In the genomic region with DNA sequence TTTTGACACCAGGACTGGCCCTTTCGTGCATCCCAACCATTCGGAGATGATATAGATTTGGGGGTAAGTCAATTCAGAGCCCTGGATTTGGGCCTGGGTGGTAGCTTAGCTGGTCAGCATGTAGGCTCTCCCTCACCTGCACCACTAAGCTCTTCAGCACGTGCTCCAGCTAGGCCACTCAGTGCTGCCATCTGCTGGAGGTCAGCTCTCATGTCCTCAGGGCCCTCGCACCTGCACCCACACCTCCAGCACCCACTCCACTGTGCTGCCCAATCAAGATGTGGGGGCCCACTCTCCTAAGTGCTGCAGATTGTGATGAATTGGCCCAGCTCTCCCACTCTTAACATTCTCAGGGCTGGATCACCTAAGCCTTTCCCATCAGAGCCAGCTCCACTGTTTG, we compare ENCODE assay signal across 8 mouse cellular contexts. TPM values are rescaled to one million over a fixed set of nuclear protein-coding genes. Genes with fewer than 3 reads are reported as not detected.
A peak's percentile ranks its signal among the peaks of the same experiment; 100 is the strongest.
DNase-seq lines count a peak whose midpoint lies in the region; ATAC-seq and TF ChIP-seq lines count a peak whose summit lies in the region.

No protein-coding gene starts in this region.

- H3K9me3 ChIP-seq in forebrain, embryonic 11.5 days (ENCODE audit: control insufficient read depth, low read length) = no peaks in the 10 kb centered on the region
- no peaks in the 10 kb centered on the region for H3K9me3 ChIP-seq in liver, embryonic 12.5 days (replicated peaks)
- H3K9me3 ChIP-seq in neural tube, embryonic 13.5 days = no peaks in the 10 kb centered on the region

- no peak for TF ChIP-seq POLR2A in bone marrow macrophage, adult 2 months (IDR thresholded peaks at IDR 0.05; ENCODE audit: borderline replicate concordance, low read depth, low read length)

- peak; percentile 58 for ATAC-seq in forebrain, embryonic 11.5 days (replicated peaks; ENCODE audit: low FRiP score)
- ATAC-seq in liver, embryonic 12.5 days = peak; percentile 54; the same call in 1 of the 2 replicates
- peak; percentile 52; the same call in 1 of the 2 replicates for ATAC-seq in neural tube, embryonic 13.5 days (ENCODE audit: low read depth)

- 68% methylated on average over 4 of the region's 4 CpGs for WGBS in forebrain, embryonic 11.5 days
- 44% methylated on average over 4 of the region's 4 CpGs for WGBS in liver, embryonic 12.5 days (ENCODE audit: insufficient replicate concordance)
- 61% methylated on average over 4 of the region's 4 CpGs for WGBS in neural tube, embryonic 13.5 days

- H3K4me3 ChIP-seq in bone marrow macrophage, adult 2 months (ENCODE audit: insufficient read depth, low read length) = no peak overlapping the region
- no peak overlapping the region for H3K4me3 ChIP-seq in forebrain, embryonic 11.5 days (ENCODE audit: low read depth, low read length)
- H3K4me3 ChIP-seq in liver, embryonic 12.5 days = no peak overlapping the region
- H3K4me3 ChIP-seq in neural tube, embryonic 13.5 days = no peak overlapping the region

- H3K27ac ChIP-seq in bone marrow macrophage, adult 2 months (ENCODE audit: insufficient read depth, low read depth, low read length) = no peak overlapping the region
- H3K27ac ChIP-seq in forebrain, embryonic 11.5 days (ENCODE audit: low read depth, low read length) = no peak overlapping the region
- no peak overlapping the region for H3K27ac ChIP-seq in liver, embryonic 12.5 days
- H3K27ac ChIP-seq in neural tube, embryonic 13.5 days (replicated peaks) = no peak overlapping the region

- DNase-seq in right cerebral cortex, postnatal 25 days = peak; percentile 12
- DNase-seq in right cerebral cortex, postnatal 36 days (ENCODE audit: low spot score in 2 of 2) = no peak
- DNase-seq in forebrain, embryonic 11.5 days (ENCODE audit: low spot score) = peak; percentile 71
- DNase-seq in induced T-regulatory cell, adult 2 months (ENCODE audit: low read depth) = peak; percentile 85
- DNase-seq in thymus, postnatal 36 days = peak; percentile 68 to 70

- no peak overlapping the region for H3K9ac ChIP-seq in forebrain, embryonic 11.5 days (ENCODE audit: low read length)
- no peak overlapping the region for H3K9ac ChIP-seq in liver, embryonic 12.5 days
- no peak overlapping the region for H3K9ac ChIP-seq in neural tube, embryonic 13.5 days

- H3K36me3 ChIP-seq in forebrain, embryonic 11.5 days (ENCODE audit: control insufficient read depth, insufficient read depth, low read length) = no peaks in the 10 kb centered on the region
- no peaks in the 10 kb centered on the region for H3K36me3 ChIP-seq in liver, embryonic 12.5 days
- no peaks in the 10 kb centered on the region for H3K36me3 ChIP-seq in neural tube, embryonic 13.5 days

- no peaks in the 10 kb centered on the region for H3K27me3 ChIP-seq in forebrain, embryonic 11.5 days (ENCODE audit: control insufficient read depth, insufficient read depth, low read length)
- H3K27me3 ChIP-seq in liver, embryonic 12.5 days (replicated peaks) = no peaks in the 10 kb centered on the region
- no peaks in the 10 kb centered on the region for H3K27me3 ChIP-seq in neural tube, embryonic 13.5 days

- no peaks in the 10 kb centered on the region for H3K4me1 ChIP-seq in bone marrow macrophage, adult 2 months (ENCODE audit: control insufficient read depth, insufficient read depth, low read length)
- no peaks in the 10 kb centered on the region for H3K4me1 ChIP-seq in forebrain, embryonic 11.5 days (replicated peaks; ENCODE audit: control insufficient read depth, insufficient read depth, low read length)
- no peaks in the 10 kb centered on the region for H3K4me1 ChIP-seq in liver, embryonic 12.5 days
- no peaks in the 10 kb centered on the region for H3K4me1 ChIP-seq in neural tube, embryonic 13.5 days (replicated peaks)

- no peak overlapping the region for H3K4me2 ChIP-seq in forebrain, embryonic 11.5 days (ENCODE audit: low read depth, low read length, severe bottlenecking)
- H3K4me2 ChIP-seq in liver, embryonic 12.5 days = no peak overlapping the region
- no peak overlapping the region for H3K4me2 ChIP-seq in neural tube, embryonic 13.5 days

- TF ChIP-seq CTCF in bone marrow macrophage, adult 2 months (IDR thresholded peaks at IDR 0.05; ENCODE audit: low read depth, low read length) = peak; percentile 62

RNA-seq across cellular contexts. Expression of a gene that starts 41.4 kb away (rescaled TPM):
- polyA plus RNA-seq in bone marrow macrophage, adult 2 months (2012; ENCODE audit: insufficient read depth, insufficient read length, missing spikeins) = 35.8 and 49.3 TPM in 2 replicates
- polyA plus RNA-seq in forebrain, embryonic 11.5 days (2014; fragmentation: Nextera tagmentation; extraction: Ambion mirVana) = 16.7 and 17.3 TPM in 2 replicates
- 14.4 and 17.3 TPM in 2 replicates for polyA plus RNA-seq in liver, embryonic 12.5 days (2016; fragmentation: Nextera tagmentation; extraction: Ambion mirVana)
- 195 and 216 TPM in 2 replicates for polyA plus RNA-seq in neural tube, embryonic 13.5 days (2015; fragmentation: Nextera tagmentation; extraction: Ambion mirVana)

Comparison
In these comparisons a context has a peak if more than half of its experiments do, and no peak if none do; other contexts are left out.
1. DNase-seq: peak in right cerebral cortex, postnatal 25 days (single experiment), forebrain, embryonic 11.5 days (single experiment), induced T-regulatory cell, adult 2 months (single experiment) and thymus, postnatal 36 days (2 of 2); none in right cerebral cortex, postnatal 36 days (0 of 2).
2. Peak in every context shown above with its lines, with median percentiles within 50 percentile points of each other: ATAC-seq.